Mouse (Mus musculus) mature B cell (primary cell): ENCODE results near the gene Bicdl1.

Experiments used
- in situ Hi-C: fragments of 300-500 bp; cut with MboI; formaldehyde crosslinking; loops from 2 replicates; pipeline ENCODE4 v1.14.3; 2019

The Bicdl1 gene

DNA sequence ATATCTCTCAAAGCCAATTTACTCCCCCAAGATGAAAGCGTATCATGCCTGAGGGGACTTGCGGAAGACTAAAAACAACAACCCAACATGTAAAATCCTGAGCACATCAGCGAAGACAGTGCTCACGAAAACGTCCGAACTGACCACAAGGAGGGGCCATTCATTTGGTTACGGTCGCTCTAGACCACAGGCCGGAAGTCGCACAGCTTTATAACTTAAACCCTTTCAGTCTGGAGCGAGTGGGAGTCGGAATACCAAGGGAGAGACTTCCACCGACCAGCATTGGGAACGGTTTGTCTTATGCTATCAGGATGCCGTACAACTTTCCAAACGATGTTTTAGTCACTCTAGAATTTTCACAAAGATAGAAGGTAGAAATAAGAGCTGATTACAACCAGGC lies 5.4 kb downstream of the Bicdl1 start:
- in situ Hi-C loops: no loop called here

DNA sequence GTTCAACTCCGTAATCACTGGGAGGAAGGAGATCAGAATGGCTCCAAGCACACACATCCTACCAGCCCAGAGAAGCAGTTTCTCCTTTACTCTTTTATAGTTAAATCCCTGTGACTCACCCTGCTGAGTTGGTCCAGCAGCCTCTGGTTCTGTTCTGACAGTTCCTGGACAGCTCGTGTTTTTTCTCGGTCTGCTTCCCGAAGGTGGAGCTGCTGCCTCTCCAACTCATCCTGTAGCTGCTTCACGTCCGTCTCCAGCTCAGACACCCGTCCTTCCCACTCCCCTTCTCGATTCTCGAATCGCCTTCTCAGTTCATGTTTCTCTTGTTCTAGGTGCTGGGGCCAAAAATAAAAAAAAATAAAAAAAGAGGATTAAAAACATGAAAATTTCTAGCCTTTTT lies 7.0 kb downstream of the Bicdl1 start:
- in situ Hi-C loops: no loop called here

- in situ Hi-C loops: no loop called here
These were observed 9.0 kb downstream of the Bicdl1 start for GRCm38 (mm10) chr5:115722188-115722959.

DNA sequence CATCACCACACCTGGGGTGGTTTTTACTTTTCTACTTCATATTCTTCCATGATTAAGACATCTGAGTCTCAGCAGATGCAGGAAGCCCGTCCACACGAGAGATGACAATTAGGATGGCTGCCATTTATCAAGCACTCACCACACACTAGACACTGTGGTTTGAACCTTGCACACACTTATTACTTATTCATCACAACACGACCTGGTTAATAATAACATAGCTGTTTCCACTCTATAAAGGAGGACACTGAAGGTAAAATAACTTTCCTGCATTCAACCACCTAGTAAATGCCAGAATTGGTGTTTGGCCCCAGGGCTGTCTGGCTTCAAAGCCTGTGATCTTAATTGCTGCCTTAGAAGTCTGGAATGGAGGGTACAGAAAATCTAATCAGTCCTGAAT lies 10.7 kb downstream of the Bicdl1 start:
- in situ Hi-C loops: no loop called here

DNA sequence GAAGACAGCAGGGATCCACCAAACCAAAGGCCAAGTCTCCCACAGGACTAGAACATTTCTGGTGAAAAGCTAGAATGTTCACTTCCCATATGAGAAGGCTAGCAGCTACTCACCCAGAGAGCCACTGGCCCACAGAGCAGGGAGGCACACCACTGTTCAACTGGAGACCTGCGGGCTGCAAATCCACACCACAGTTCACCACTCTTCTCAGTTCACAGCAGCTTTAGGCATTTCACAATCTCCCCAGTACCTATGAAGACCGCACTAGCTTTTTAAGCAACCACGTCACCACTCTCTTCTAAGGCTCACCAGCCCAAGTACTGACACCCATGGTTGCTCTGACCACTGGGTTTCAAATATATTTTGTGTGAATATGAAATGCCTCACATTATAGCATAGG lies 13.7 kb downstream of the Bicdl1 start:
- in situ Hi-C loops: no loop called here

DNA sequence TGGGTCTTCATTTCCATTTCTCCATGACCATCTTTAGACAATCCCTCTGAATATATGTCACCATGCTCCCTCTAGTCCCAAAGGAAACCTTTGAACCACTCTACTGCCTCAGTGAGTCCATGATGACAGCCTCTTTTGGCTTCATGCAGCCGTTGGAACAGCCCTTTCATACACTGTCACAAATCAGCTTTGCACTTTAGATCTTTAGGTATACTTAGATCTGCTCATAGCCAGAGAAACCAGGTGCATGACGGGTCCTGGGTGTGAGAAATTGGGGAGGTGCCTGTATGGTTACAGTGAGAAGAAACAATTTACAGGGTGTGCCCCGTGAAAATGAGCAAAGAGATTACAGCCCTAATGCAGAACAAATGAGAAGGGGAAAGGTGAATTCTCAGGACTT lies 14.3 kb downstream of the Bicdl1 start:
- in situ Hi-C loops: no loop called here

- in situ Hi-C loops: no loop called here
These were observed 15.0 kb downstream of the Bicdl1 start for GRCm38 (mm10) chr5:115716426-115716825.

DNA sequence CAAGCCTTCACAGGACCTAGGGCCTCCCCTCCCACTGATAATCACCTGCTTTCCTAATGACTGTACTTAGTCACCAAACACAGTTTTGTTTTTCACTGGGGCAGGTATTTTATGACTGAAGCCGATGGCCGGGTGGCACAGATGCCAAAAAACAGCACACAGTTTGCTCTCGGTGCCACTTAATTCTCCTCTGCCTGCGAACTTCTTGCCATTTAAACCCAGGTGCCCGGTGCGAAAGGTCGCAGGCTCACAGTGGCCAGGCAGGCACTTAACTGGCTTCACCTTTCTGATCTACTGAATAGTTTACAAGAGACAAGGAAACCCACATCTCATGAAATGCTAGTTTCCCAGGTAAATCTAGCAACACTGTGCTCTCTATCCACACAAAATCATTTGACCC lies 16.7 kb downstream of the Bicdl1 start:
- in situ Hi-C loops: no loop called here

DNA sequence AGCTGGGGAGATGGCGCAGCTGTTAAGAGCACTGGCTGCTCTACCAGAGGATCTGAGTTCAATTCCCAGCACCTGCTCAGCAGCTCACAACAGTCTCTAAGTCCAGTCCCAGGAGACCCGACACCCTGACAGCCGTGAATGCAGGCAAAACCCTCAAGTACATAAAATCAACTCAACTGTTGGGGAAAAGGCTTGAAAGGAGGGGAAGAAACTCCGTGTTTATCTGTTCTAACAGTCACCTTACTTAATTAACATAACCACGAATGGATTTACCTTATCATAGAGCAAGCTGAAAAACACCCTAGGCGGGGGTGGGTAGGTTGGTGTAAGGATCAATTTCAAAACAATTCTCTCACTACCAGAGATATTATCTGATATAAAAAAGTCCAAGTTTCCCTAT lies 18.9 kb downstream of the Bicdl1 start:
- in situ Hi-C loops: no loop called here

DNA sequence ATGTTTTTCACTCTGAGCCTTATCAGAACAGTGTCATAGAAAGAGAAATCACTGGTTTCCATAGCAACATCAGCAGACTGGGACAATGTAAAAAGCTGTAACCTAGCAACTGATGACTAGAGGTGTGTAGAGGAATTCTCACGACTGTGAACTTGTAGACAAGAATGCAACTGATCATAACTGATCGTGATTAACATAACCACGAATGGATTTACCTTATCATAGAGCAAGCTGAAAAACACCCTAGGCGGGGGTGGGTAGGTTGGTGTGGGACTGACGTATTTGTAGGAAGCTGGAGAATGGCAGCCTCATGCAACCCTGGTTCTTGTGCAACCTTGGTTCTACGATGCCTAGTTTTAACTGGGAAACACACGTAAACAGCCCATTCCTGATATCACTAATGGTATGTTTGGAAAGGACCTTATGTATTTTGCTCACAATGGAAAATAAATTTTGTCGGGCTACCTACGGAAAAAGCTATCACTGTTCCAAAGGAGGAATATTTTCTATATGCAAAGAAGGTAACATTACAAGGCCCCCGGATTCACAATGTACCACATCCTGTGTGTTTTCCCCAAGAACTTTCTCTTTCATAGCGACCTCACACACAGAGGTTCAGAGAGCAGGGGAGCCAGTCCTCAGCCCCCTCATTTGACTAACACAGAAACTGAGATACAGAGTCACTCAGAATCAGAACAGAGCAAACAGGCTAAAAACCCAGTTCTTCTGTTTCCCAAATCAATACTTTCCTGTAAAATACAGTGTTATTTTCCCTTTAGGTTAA lies 19.6 kb downstream of the Bicdl1 start:
- in situ Hi-C loops: no loop called here

DNA sequence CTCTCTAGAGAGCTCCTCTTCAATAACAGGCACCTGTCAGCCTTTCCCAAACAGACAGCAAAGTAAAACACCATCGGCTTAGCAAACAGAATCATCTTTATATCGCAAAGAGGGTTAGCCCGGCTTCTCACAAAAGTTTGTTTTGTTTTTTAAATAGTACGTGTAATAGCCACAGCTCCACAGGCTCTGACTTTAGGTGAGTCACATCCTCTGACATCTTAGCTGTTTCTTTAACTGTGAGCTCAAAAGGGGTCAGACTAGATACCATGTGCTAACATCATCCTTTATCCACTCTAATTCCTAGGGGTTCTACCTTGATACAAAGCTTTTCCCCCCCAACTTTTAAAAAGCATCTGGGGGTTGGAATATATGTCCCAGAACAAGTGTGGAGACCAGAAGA lies 21.2 kb downstream of the Bicdl1 start:
- in situ Hi-C loops: no loop called here

DNA sequence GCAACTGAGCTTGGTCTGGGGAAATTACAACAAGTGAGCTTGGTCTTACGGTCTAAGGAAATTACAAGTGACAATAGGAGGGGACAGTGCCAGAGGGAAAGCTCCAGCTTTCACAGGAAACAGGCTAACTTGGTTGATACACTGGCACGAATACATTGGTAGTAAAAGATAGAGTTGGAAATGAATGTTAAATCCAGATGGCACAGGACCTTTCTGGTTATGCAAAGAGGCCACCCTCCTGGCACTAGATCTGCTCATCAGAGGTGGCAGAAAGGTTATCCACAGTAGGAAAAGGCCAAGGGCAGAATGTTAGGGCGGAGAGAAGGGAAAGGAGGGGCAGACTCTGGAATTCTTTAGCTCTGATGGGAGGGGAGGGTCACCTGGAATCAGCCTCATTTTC lies 22.5 kb downstream of the Bicdl1 start:
- in situ Hi-C loops: no loop called here

GRCm38 (mm10) chr5:115701981-115702380 lies 29.4 kb downstream of the Bicdl1 start:
- in situ Hi-C loops: no loop called here

DNA sequence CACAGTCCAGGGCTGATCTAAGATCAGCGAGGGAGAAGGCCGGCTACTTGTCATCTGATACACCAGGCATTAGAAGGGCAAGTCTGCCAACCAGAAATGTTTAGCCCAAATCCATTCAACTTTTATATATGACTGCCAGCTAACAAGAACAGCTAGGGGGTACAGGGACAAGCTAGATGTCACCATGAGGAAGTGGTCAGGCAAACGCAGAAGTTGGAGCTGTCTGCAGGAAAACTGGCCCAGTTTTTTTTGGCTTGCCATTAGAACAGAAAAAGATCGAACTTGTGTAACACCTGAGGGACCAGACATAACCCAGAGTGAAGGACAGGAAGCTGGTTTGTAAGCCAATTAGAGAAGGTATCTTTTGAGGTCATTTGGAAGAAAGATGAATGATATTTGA lies 30.2 kb downstream of the Bicdl1 start:
- in situ Hi-C loops: no loop called here

DNA sequence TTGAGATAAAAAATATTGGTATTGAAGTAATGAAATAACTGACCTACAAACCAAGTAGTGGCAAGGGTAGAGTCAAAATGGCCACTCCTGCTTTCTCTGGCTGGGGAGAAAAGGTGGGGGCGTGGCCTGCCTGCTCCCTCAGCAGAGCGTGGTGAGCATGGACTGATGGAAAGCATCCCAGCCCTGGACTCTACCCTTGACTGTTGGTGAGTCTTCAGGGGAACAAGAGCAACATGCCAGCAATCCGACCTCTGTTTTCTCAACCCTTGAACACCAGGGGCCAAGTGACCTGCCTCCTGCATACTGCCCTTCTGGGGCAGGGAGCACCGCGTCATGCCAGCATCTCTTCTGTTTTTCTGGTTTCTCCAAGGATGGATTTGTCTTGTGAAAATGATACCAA lies 34.6 kb downstream of the Bicdl1 start:
- in situ Hi-C loops: no loop called here

GRCm38 (mm10) chr5:115695191-115695770 lies 36.1 kb downstream of the Bicdl1 start:
- in situ Hi-C loops: no loop called here

DNA sequence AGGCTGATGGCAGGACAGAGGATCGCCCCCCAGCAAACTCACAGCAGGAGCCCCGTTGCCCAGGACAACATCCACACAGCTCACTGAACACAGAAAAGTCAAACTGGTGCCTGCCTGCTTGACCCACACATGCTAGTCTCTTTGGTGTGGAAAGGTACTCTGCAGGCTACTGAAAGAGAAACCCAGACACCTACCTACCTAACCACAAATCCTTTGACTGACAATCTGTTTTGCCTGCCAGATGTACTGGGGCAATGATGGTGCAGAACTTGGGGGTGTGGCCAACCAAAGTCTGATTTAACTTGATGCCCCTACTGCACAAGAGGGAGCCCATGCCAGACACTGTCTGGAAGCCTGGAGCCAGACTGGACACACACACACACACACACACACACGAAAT lies 38.1 kb downstream of the Bicdl1 start:
- in situ Hi-C loops: no loop called here

DNA sequence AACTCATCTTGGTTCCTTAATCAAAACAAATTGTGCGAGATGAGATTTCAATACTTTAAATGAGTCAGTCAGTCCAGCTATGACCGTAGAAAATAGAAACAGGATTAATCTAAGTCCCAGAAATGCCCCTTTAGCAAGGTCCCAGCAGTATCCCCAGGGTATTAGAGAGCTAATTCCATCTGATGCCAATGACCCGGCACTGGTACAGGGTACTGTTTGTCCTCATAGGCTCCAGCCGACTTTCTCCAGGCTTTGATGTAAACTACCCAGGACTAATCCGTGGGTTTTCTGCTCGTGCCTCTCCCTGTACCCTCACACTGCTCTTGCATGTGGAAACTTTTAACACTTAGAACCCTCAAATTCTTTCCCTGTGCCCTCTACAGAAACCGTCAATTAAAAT lies 44.7 kb downstream of the Bicdl1 start:
- in situ Hi-C loops: no loop called here

DNA sequence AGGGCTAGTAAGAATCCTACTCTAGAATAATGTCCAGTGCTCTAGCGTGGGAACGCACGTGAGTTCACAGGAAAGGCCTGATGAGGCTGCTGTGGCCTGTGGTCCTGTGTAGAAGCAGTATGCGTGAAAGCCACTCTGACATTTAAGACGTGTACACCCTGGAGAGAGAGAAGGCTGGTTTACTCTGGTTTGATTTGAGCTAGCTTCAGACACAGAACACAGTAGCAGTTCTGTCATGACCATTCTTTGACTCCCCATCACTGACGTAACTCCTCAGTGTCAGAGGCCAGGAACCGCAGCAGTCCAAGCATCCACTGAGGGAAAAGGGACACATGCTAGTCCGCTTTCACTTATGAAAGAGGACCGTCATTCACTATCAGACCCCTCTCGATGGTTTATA lies 46.3 kb downstream of the Bicdl1 start:
- in situ Hi-C loops: no loop called here

DNA sequence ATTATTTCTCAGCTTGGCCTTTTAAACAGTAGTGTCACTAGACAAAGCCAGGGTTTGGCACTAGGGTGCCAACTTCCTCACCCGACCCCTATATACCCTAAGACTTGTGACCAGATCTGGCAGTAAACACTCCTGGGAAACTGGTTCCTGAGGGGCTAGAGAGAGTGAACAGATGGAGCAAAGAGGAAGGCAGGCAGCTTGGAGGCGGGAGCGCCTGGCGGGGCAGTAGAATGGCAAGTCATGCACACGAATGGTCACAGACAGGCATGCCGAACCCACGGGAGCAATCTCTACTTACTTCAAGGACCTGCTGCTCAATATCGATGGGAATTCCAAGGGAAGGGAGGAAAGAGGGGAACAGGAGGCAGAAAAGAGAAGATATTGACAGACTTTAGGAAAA lies 59.6 kb downstream of the Bicdl1 start:
- in situ Hi-C loops: no loop called here

DNA sequence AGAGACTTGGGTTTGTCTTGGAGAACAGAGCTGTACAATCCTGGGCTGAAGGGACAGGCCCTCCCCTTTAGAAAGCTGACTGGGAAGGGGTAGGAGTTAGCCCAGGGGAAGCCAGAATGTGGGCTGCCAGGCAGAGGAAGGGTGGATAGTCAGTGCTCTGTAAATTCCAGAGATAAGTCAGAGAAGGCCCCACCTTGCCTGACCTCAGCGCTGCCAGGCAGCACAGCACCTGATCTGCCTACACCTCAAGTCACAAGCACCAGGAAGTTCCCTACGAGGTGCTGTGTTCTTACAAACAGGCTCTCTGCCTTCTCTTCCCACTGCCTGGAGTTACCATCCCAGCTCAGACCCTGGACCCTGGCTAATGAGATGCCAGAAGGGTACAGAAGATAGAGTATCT lies 61.0 kb downstream of the Bicdl1 start:
- in situ Hi-C loops: no loop called here

- in situ Hi-C loops: no loop called here
These were observed 61.4 kb downstream of the Bicdl1 start for GRCm38 (mm10) chr5:115669974-115670373.

GRCm38 (mm10) chr5:115668986-115669385 lies 62.4 kb downstream of the Bicdl1 start:
- in situ Hi-C loops: no loop called here
